Mouse (Mus musculus): ENCODE measurements around the gene Akap8l.

DNA sequence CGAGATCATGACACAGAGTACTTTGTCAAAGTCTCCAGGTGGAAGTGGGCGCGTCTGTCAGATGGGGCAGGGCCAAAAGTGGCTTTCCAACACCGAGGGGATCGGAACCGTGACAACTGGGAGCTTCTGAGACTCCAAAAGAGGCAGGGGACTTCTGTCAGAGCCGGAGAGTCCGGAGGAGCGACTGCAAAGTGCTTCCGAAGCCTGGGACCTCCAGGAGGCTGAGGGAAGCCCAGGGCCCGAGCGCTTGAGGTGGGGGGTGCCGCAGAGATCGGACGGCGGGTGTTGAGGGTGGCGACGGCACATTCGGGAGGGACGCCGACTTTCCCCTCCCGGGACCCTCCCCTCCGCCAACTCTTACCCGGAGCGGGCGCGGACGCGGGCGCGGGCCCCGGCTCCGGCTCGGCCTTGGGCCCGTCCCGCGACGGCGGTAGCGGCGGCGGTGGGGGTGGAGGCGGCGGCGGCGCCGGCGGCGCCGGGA is 13.5 kb upstream of the Akap8l start:
- TF ChIP-seq ZC3H11A (IDR thresholded peaks at IDR 0.05; ENCODE audit: borderline replicate concordance, low read depth, low read length) (no peak), ZNF384 (IDR thresholded peaks at IDR 0.05; ENCODE audit: low read depth, low read length) (no peak), CHD2 (IDR thresholded peaks at IDR 0.05; ENCODE audit: low read depth, low read length) (no peak)
